Mouse (Mus musculus) myocyte (in vitro differentiated cells): ENCODE results near the gene Elovl4. TPM values are rescaled to one million over a fixed set of nuclear protein-coding genes. Genes with fewer than 3 reads are reported as not detected.

Experiments used
- H3K27me3 ChIP-seq: one replicate; pipeline ENCODE4 v1.6.1; 2011; ENCODE audit not compliant: control insufficient read depth, insufficient read depth, insufficient read length
- H3K36me3 ChIP-seq: one replicate; pipeline ENCODE4 v1.6.1; 2011; ENCODE audit not compliant: control insufficient read depth, insufficient read depth
- H3K4me2 ChIP-seq: one replicate; pipeline ENCODE4 v1.6.1; 2011; ENCODE audit warnings: low read depth, control low read depth
- H3K4me3 ChIP-seq: one replicate; pipeline ENCODE4 v1.5.1; 2011; ENCODE audit warnings: mild to moderate bottlenecking, control low read depth, moderate library complexity
- H3K79me2 ChIP-seq: one replicate; pipeline ENCODE4 v1.6.1; 2011; ENCODE audit not compliant: control insufficient read depth, insufficient read depth
- H3ac ChIP-seq: one replicate; pipeline ENCODE4 v1.6.1; 2011; ENCODE audit not compliant: control insufficient read depth, insufficient read length
- CEBPB ChIP-seq: IDR thresholded peaks from 2 replicates; pipeline ENCODE4 v1.6.1; 2011; ENCODE audit warnings: mild to moderate bottlenecking, moderate library complexity; ENCODE audit not compliant: poor library complexity, insufficient read depth, severe bottlenecking
- E2F4 ChIP-seq: IDR thresholded peaks from one replicate; pipeline ENCODE4 v1.6.1; 2011; ENCODE audit warnings: mild to moderate bottlenecking, control low read depth, moderate library complexity; ENCODE audit not compliant: insufficient read depth
- MAX ChIP-seq: IDR thresholded peaks from one replicate; pipeline ENCODE4 v1.6.1; 2011; ENCODE audit warnings: low read depth, mild to moderate bottlenecking, control low read depth
- MYOD1 ChIP-seq, 3 experiments: IDR thresholded peaks; one replicate each; pipeline ENCODE4 v1.6.1; 2011; ENCODE audit warnings: control low read depth in 2 of 3, low read depth in 2 of 3, mild to moderate bottlenecking in 2 of 3, moderate library complexity in 1 of 3; ENCODE audit not compliant: insufficient read length in 2 of 3, control insufficient read depth in 1 of 3
- MYOG ChIP-seq, 3 experiments: IDR thresholded peaks; one replicate each; pipeline ENCODE4 v1.6.1; 2011; ENCODE audit warnings: control low read depth in 2 of 3, low read depth in 2 of 3, mild to moderate bottlenecking in 2 of 3; ENCODE audit not compliant: insufficient read length in 2 of 3, control insufficient read depth in 1 of 3, insufficient read depth in 1 of 3
- POLR2A ChIP-seq: IDR thresholded peaks from one replicate; pipeline ENCODE4 v1.6.1; 2011; ENCODE audit warnings: low read depth, mild to moderate bottlenecking, control low read depth, moderate library complexity; ENCODE audit not compliant: insufficient read length
- POLR2AphosphoS2 ChIP-seq: IDR thresholded peaks from one replicate; pipeline ENCODE4 v1.6.1; 2011; ENCODE audit warnings: low read depth, control low read depth; ENCODE audit not compliant: insufficient read length
- REST ChIP-seq: IDR thresholded peaks from one replicate; pipeline ENCODE4 v1.6.1; 2011; ENCODE audit warnings: mild to moderate bottlenecking, control low read depth, moderate library complexity; ENCODE audit not compliant: insufficient read depth, insufficient read length
- SRF ChIP-seq: IDR thresholded peaks from one replicate; pipeline ENCODE4 v1.6.1; 2011; ENCODE audit warnings: low read depth; ENCODE audit not compliant: control insufficient read depth, insufficient read length
- TCF12 ChIP-seq: IDR thresholded peaks from one replicate; pipeline ENCODE4 v1.6.1; 2011; ENCODE audit warnings: mild to moderate bottlenecking, control low read depth; ENCODE audit not compliant: poor library complexity, insufficient read depth, severe bottlenecking
- TCF3 ChIP-seq: IDR thresholded peaks from one replicate; pipeline ENCODE4 v1.6.1; 2011; ENCODE audit warnings: low read depth, control low read depth; ENCODE audit not compliant: insufficient read length
- USF1 ChIP-seq: IDR thresholded peaks from one replicate; pipeline ENCODE4 v1.6.1; 2011; ENCODE audit warnings: low read depth, mild to moderate bottlenecking, control low read depth, moderate library complexity
- polyA plus RNA-seq: library from polyadenylated mRNA; unstranded; fragments of >200 nt; fragmentation: generic; extraction: Trizol; gene quantifications from one replicate; pipeline ENCODE4 v1.2.1, GENCODE M21; 2012; ENCODE audit warnings: missing spikeins

The Elovl4 gene
- polyA plus RNA-seq, 1 experiment, result 1.3 TPM

DNA sequence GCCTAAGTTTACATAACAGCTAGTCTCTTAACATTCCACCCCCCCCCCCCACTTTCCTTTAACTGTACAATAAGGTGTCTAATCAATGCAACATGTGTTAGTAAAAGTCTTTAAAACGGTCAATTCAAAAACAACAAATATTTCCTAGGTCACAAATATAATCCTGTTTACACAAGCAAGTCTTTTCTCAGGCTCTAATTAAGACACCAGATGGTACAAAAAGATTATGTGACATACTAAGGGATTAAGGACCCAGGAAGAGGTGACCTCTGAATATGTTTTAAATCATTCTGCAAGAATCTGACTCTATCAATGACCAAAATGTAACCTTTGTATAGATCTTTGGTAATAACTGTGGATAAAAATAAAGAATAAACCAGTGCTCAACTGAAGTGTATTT lies 20.6 kb downstream of the Elovl4 start:
- Histone ChIP-seq H3ac (no peak overlapping the region), H3K36me3 (no peaks in the 10 kb centered on the region), H3K79me2 (no peaks in the 10 kb centered on the region), H3K27me3 (no peaks in the 10 kb centered on the region), H3K4me2 (no peak overlapping the region), H3K4me3 (no peak overlapping the region)
- no peak for TF ChIP-seq POLR2AphosphoS2
- no peak for TF ChIP-seq MAX
- TF ChIP-seq TCF12, result no peak
- TF ChIP-seq REST, result no peak
- no peak for TF ChIP-seq CEBPB
- no peak for TF ChIP-seq E2F4
- no peak for TF ChIP-seq POLR2A
- TF ChIP-seq SRF, result no peak
- no peak for TF ChIP-seq MYOG (IDR thresholded peaks at IDR 0.05; ENCODE audit: control insufficient read depth in 1 of 3, insufficient read depth in 1 of 3, insufficient read length in 2 of 3, low read depth in 2 of 3)

DNA sequence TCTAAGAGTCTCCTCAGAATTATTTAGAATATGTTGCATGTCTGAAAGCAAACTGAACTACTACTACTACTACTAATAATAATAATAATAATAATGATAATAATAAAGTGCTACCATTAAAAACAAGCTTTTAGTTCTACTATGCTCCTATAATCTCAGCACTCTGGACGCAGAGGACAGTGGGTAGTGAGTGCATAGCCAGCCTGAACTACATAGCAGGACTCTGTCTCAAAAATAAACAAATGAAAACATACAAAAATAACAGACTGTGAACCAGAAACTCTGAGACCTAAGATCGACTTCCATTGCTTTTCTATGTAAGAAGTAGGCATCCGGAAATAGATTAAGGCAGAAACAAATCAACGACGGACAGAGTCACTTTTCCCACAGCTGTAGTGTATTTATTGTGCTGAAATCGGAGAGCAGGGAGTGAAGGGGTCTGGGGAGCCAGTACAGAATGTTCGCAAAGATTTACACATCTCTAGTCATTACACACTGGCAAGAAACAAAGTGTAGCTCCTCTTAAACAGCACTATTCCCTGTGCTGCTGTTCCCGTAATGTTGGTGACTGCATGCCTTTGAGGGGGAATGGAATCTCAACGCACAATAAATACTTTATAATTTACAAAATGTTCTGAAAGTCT lies 27.6 kb downstream of the Elovl4 start:
- Histone ChIP-seq H3K27me3 (no peaks in the 10 kb centered on the region), H3K36me3 (no peaks in the 10 kb centered on the region), H3K79me2 (no peaks in the 10 kb centered on the region), H3K4me3 (no peak overlapping the region), H3ac (no peak overlapping the region), H3K4me2 (no peak overlapping the region)
- no peak for TF ChIP-seq POLR2A
- TF ChIP-seq TCF3, result no peak
- no peak for TF ChIP-seq CEBPB
- no peak for TF ChIP-seq MAX
- TF ChIP-seq MYOG (IDR thresholded peaks at IDR 0.05; ENCODE audit: control insufficient read depth in 1 of 3, insufficient read depth in 1 of 3, insufficient read length in 2 of 3, low read depth in 2 of 3), result no peak
- TF ChIP-seq POLR2AphosphoS2, result no peak
- TF ChIP-seq E2F4, result no peak
- no peak for TF ChIP-seq SRF
- no peak for TF ChIP-seq USF1
- TF ChIP-seq REST, result no peak
- TF ChIP-seq MYOD1 (IDR thresholded peaks at IDR 0.05; ENCODE audit: control insufficient read depth in 1 of 3, insufficient read length in 2 of 3, low read depth in 2 of 3), result no peak
- TF ChIP-seq TCF12, result no peak

GRCm38 (mm10) chr9:83761318-83761717 lies 44.8 kb downstream of the Elovl4 start:
- Histone ChIP-seq H3K36me3 (no peaks in the 10 kb centered on the region), H3K4me3 (no peak overlapping the region), H3K4me2 (no peak overlapping the region), H3K27me3 (no peaks in the 10 kb centered on the region), H3ac (no peak overlapping the region), H3K79me2 (no peaks in the 10 kb centered on the region)
- TF ChIP-seq POLR2AphosphoS2, result no peak
- no peak for TF ChIP-seq SRF
- TF ChIP-seq CEBPB, result no peak
- no peak for TF ChIP-seq USF1
- TF ChIP-seq MAX, result no peak
- no peak for TF ChIP-seq REST
- TF ChIP-seq TCF3, result no peak
- TF ChIP-seq POLR2A, result no peak
- no peak for TF ChIP-seq TCF12
- TF ChIP-seq E2F4, result no peak
- no peak for TF ChIP-seq MYOD1 (IDR thresholded peaks at IDR 0.05; ENCODE audit: control insufficient read depth in 1 of 3, insufficient read length in 2 of 3, low read depth in 2 of 3)
- TF ChIP-seq MYOG (IDR thresholded peaks at IDR 0.05; ENCODE audit: control insufficient read depth in 1 of 3, insufficient read depth in 1 of 3, insufficient read length in 2 of 3, low read depth in 2 of 3), result no peak

DNA sequence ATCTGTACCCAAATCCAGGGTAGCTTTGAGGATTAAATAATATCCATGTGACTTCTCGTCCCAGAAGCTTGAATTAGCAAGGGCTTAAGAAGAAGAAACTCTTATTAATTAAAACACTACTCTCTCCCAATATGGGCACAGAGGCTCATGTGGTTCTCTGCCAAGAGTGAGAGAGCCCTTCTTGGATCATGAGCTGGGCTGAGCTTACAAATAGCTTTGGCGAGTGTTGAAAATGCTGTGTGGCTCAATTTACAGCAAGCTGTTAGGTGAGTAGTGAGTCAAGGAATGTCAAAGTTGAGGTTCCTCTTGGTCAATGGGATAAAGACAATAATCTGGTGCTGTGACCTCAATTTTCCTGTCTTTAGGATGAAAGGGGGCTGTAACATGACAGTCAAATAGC lies 74.2 kb downstream of the Elovl4 start:
- Histone ChIP-seq H3ac (no peak overlapping the region), H3K79me2 (no peaks in the 10 kb centered on the region), H3K36me3 (no peaks in the 10 kb centered on the region), H3K4me3 (no peak overlapping the region), H3K27me3 (no peaks in the 10 kb centered on the region), H3K4me2 (no peak overlapping the region)
- TF ChIP-seq CEBPB (no peak), TCF12 (no peak), MAX (no peak), SRF (no peak), POLR2AphosphoS2 (no peak), USF1 (no peak), MYOG (IDR thresholded peaks at IDR 0.05; ENCODE audit: control insufficient read depth in 1 of 3, insufficient read depth in 1 of 3, insufficient read length in 2 of 3, low read depth in 2 of 3) (no peak), MYOD1 (IDR thresholded peaks at IDR 0.05; ENCODE audit: control insufficient read depth in 1 of 3, insufficient read length in 2 of 3, low read depth in 2 of 3) (no peak), REST (no peak)
